Mouse (Mus musculus): ENCODE data around the gene Tgm4. TPM values are rescaled to one million over a fixed set of nuclear protein-coding genes. Genes with fewer than 3 reads are reported as not detected.

Tgm4 gene
- polyA plus RNA-seq, 1 experiment: not detected

- TF ChIP-seq CTCF (IDR thresholded peaks at IDR 0.05; ENCODE audit: control insufficient read depth, insufficient read depth, low read length) (no peak), POLR2A (IDR thresholded peaks at IDR 0.05; ENCODE audit: borderline replicate concordance, control insufficient read depth, low read depth, low read length) (no peak)
- peak overlapping the region; percentile 19; the same call in 1 of the 2 replicates for H3K27ac ChIP-seq (ENCODE audit: control insufficient read depth, insufficient read depth, low read depth, low read length, poor library complexity)
- H3K4me3 ChIP-seq (replicated peaks; ENCODE audit: control insufficient read depth, low read depth, low read length): no peak overlapping the region
- H3K4me1 ChIP-seq (ENCODE audit: control insufficient read depth, insufficient read depth, low read length): peaks cover 8% of the 10 kb centered on the region
- 10% methylated on average over 3 of the region's 3 CpGs for WGBS
Observed at GRCm38 (mm10) chr9:123087558-123087957, 53.0 kb downstream of the Tgm4 start.

GRCm38 (mm10) chr9:123090844-123091243 lies 56.3 kb downstream of the Tgm4 start:
- Histone ChIP-seq H3K4me3 (replicated peaks; ENCODE audit: control insufficient read depth, low read depth, low read length) (no peak overlapping the region), H3K4me1 (ENCODE audit: control insufficient read depth, insufficient read depth, low read length) (peaks cover 8% of the 10 kb centered on the region), H3K27ac (ENCODE audit: control insufficient read depth, insufficient read depth, low read depth, low read length, poor library complexity) (peak overlapping the region; percentile 74; the same call in 1 of the 2 replicates)
- WGBS: 29% methylated on average over 4 of the region's 4 CpGs
- TF ChIP-seq CTCF (IDR thresholded peaks at IDR 0.05; ENCODE audit: control insufficient read depth, insufficient read depth, low read length): no peak

GRCm38 (mm10) chr9:123099631-123100455 lies 65.3 kb downstream of the Tgm4 start:
- Histone ChIP-seq H3K4me3 (replicated peaks; ENCODE audit: control insufficient read depth, low read depth, low read length) (no peak overlapping the region), H3K27ac (ENCODE audit: control insufficient read depth, insufficient read depth, low read depth, low read length, poor library complexity) (no peak overlapping the region), H3K4me1 (ENCODE audit: control insufficient read depth, insufficient read depth, low read length) (peaks cover 2% of the 10 kb centered on the region; the same call in 1 of the 2 replicates)
- TF ChIP-seq POLR2A (IDR thresholded peaks at IDR 0.05; ENCODE audit: borderline replicate concordance, control insufficient read depth, low read depth, low read length): no peak
- TF ChIP-seq CTCF (IDR thresholded peaks at IDR 0.05; ENCODE audit: control insufficient read depth, insufficient read depth, low read length): no peak
- 90% methylated on average over 16 of the region's 16 CpGs for WGBS

DNA sequence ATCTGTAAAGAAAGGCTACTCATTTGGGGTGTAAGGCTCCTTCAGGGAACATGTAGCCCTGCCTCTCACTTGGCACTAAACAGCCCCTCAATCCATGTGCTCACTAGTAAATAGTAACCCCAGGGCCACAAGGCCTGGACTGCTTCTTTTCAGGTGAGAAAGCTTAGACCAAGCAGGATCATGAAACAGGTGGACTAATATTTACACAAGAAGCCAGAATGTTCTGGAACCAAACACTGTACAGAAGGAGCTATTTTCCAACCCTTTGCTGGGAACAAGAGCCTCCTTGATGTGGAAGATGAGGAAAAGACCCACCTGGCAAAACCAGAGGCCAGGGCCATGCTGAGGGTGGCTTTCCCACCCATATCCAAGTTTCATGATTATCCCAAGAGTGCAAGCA lies 68.9 kb downstream of the Tgm4 start:
- no peak for TF ChIP-seq POLR2A (IDR thresholded peaks at IDR 0.05; ENCODE audit: borderline replicate concordance, control insufficient read depth, low read depth, low read length)
- H3K4me3 ChIP-seq (replicated peaks; ENCODE audit: control insufficient read depth, low read depth, low read length): no peak overlapping the region
- peaks cover 2% of the 10 kb centered on the region; the same call in 1 of the 2 replicates for H3K4me1 ChIP-seq (ENCODE audit: control insufficient read depth, insufficient read depth, low read length)
- no peak overlapping the region for H3K27ac ChIP-seq (ENCODE audit: control insufficient read depth, insufficient read depth, low read depth, low read length, poor library complexity)

DNA sequence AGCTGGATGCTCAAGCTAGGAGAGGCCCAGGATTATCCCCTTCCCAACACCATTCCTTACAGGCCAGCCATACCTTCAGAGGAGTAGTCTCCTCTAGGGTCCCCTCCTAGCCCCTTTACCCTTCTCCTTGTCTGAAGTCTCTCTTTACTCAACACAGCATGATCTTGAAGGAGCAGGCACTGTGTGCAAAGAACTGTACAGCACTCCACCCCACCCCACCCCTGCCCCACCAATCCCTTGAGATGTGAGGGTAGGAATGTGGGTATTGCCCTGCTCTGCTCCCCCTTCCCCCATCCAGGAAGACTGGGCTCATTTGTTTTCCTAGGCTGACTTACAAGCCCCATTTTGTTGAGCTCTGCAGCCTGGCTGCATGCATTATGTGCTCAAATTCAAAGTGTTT lies 69.8 kb downstream of the Tgm4 start:
- peaks cover 2% of the 10 kb centered on the region; the same call in 1 of the 2 replicates for H3K4me1 ChIP-seq (ENCODE audit: control insufficient read depth, insufficient read depth, low read length)
- TF ChIP-seq POLR2A (IDR thresholded peaks at IDR 0.05; ENCODE audit: borderline replicate concordance, control insufficient read depth, low read depth, low read length) (no peak), CTCF (IDR thresholded peaks at IDR 0.05; ENCODE audit: control insufficient read depth, insufficient read depth, low read length) (no peak)
- H3K4me3 ChIP-seq (replicated peaks; ENCODE audit: control insufficient read depth, low read depth, low read length): no peak overlapping the region
- no peak overlapping the region for H3K27ac ChIP-seq (ENCODE audit: control insufficient read depth, insufficient read depth, low read depth, low read length, poor library complexity)

- H3K4me3 ChIP-seq (replicated peaks; ENCODE audit: control insufficient read depth, low read depth, low read length): no peak overlapping the region
- TF ChIP-seq CTCF (IDR thresholded peaks at IDR 0.05; ENCODE audit: control insufficient read depth, insufficient read depth, low read length): no peak
- no peak for TF ChIP-seq POLR2A (IDR thresholded peaks at IDR 0.05; ENCODE audit: borderline replicate concordance, control insufficient read depth, low read depth, low read length)
- 83% methylated on average over 4 of the region's 4 CpGs for WGBS
- H3K27ac ChIP-seq (ENCODE audit: control insufficient read depth, insufficient read depth, low read depth, low read length, poor library complexity): no peak overlapping the region
- H3K4me1 ChIP-seq (ENCODE audit: control insufficient read depth, insufficient read depth, low read length): peaks cover 2% of the 10 kb centered on the region; the same call in 1 of the 2 replicates
Observed at GRCm38 (mm10) chr9:123107186-123107585, 72.7 kb downstream of the Tgm4 start.

GRCm38 (mm10) chr9:123109188-123109587 lies 74.7 kb downstream of the Tgm4 start:
- Histone ChIP-seq H3K4me1 (ENCODE audit: control insufficient read depth, insufficient read depth, low read length) (peaks cover 2% of the 10 kb centered on the region; the same call in 1 of the 2 replicates), H3K4me3 (replicated peaks; ENCODE audit: control insufficient read depth, low read depth, low read length) (no peak overlapping the region), H3K27ac (ENCODE audit: control insufficient read depth, insufficient read depth, low read depth, low read length, poor library complexity) (peak overlapping the region; percentile 45; the same call in 1 of the 2 replicates)
- 57% methylated on average over 7 of the region's 7 CpGs for WGBS
- TF ChIP-seq POLR2A (IDR thresholded peaks at IDR 0.05; ENCODE audit: borderline replicate concordance, control insufficient read depth, low read depth, low read length): no peak
- TF ChIP-seq CTCF (IDR thresholded peaks at IDR 0.05; ENCODE audit: control insufficient read depth, insufficient read depth, low read length): no peak

DNA sequence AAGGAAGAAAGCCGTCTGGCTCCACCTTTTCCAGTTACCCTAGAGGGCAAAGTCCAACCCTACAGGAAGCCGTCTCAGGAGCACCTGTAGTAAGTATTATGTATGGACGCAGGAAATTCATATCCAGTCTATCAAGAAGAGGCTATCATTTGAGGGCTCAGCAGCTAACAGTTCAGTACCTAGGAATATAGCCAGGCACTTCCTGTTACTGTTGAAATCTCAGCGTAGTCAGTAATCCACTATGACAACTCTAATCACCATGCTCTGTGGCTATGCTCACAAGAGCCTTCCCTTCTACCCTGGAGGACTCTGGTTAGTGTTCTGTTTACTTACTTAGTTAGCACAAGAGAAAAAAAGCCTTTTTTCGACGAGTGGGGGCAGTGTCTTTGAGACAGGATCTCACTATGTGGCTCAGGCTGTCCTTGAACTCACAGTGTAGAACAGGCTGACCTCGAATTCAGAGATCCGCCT lies 77.3 kb downstream of the Tgm4 start:
- Histone ChIP-seq H3K4me3 (replicated peaks; ENCODE audit: control insufficient read depth, low read depth, low read length) (peak overlapping the region; percentile 37), H3K4me1 (ENCODE audit: control insufficient read depth, insufficient read depth, low read length) (no peaks in the 10 kb centered on the region; the same call in 1 of the 2 replicates), H3K27ac (ENCODE audit: control insufficient read depth, insufficient read depth, low read depth, low read length, poor library complexity) (peak overlapping the region; percentile 23; the same call in 1 of the 2 replicates)
- 31% methylated on average over 8 of the region's 8 CpGs for WGBS
- TF ChIP-seq CTCF (IDR thresholded peaks at IDR 0.05; ENCODE audit: control insufficient read depth, insufficient read depth, low read length): no peak
